Mouse (Mus musculus): Measurements from ENCODE around the gene Fbxo24. TPM values are rescaled to one million over a fixed set of nuclear protein-coding genes. Genes with fewer than 3 reads are reported as not detected.

The Fbxo24 gene
- total RNA-seq (2015; ENCODE audit: low replicate concordance) (not detected in 2 replicates), total RNA-seq (2017; ENCODE audit: low replicate concordance) (not detected in 2 replicates)

GRCm38 (mm10) chr5:137628498-137629305 lies at the start of gene Fbxo24, which contains the start of the genes Lrch4 and Gm20605:
Gene Fbxo24 (minus strand): TSS chr5:137629002.
Gene Lrch4 (plus strand): TSS chr5:137629121.
Gene Gm20605 (plus strand): TSS chr5:137629175.
- ATAC-seq (replicated peaks; ENCODE audit: low FRiP score, poor library complexity, severe bottlenecking), result peak; percentile 90

DNA sequence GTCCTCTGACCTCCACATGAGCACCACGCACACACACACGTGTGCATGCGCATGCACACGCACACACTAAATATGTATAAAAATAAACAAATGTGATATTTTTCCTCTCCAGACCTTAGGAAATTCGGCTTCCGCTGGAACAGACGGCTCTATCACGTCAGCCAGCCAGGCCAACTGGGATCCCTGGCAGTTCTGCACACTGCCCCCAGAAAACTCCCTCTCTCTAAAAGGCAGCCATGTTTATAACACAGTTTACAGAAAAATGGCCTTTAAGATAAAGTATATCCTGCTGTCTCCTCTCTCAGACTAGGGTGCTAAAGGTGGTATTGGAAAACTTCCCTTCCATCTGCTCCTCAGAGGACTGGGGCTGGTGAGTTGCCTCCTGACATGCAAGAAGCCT lies 49.1 kb upstream of the Fbxo24 start:
- no peak for ATAC-seq (replicated peaks; ENCODE audit: low FRiP score, poor library complexity, severe bottlenecking)

GRCm38 (mm10) chr5:137674786-137675185 lies 46.0 kb upstream of the Fbxo24 start:
- ATAC-seq (replicated peaks; ENCODE audit: low FRiP score, poor library complexity, severe bottlenecking), result no peak

GRCm38 (mm10) chr5:137673015-137673414 lies 44.2 kb upstream of the Fbxo24 start:
- ATAC-seq (replicated peaks; ENCODE audit: low FRiP score, poor library complexity, severe bottlenecking), result peak; percentile 76

DNA sequence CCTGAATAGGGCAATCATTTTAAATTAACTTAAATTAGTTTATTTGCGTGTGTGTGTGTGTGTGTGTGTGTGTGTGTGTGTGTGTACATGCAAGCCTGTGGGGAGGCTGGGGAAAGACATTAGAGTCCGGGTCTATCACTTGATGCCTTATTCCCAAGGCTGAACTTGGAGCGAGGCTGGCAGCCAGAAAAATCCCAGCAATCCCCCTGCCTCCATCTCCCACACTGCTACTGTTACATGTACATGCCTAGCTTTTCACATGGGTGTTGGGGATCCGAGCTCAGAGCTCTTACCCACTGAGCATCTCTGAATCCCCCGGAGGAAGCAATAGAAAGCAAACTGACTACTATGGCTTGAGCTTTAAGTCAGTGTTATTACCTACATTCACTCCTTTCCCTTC lies 43.6 kb upstream of the Fbxo24 start:
- ATAC-seq (replicated peaks; ENCODE audit: low FRiP score, poor library complexity, severe bottlenecking), result no peak

- ATAC-seq (replicated peaks; ENCODE audit: low FRiP score, poor library complexity, severe bottlenecking), result peak; percentile 37; the same call in 1 of the 2 replicates
These were observed 42.8 kb upstream of the Fbxo24 start for GRCm38 (mm10) chr5:137671443-137672240.

DNA sequence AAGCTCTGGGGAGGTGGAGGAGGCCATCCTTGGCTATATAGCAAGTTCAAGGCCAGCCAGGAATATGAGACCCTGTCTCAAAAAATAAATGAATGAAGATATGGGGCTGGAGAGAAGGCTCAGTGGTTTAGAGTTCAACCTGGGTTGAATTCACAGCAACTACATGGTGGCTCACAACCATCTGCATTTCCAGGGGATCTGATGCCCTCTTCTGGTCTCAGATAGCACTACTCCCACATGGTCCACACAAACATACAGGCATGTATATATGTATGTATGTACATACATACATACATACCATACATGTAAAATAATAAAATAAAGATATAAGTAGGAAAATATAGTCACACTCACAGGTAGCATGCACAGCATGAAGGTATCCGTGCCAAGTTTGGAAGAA lies 41.4 kb upstream of the Fbxo24 start:
- peak; percentile 56; the same call in 1 of the 2 replicates for ATAC-seq (replicated peaks; ENCODE audit: low FRiP score, poor library complexity, severe bottlenecking)

DNA sequence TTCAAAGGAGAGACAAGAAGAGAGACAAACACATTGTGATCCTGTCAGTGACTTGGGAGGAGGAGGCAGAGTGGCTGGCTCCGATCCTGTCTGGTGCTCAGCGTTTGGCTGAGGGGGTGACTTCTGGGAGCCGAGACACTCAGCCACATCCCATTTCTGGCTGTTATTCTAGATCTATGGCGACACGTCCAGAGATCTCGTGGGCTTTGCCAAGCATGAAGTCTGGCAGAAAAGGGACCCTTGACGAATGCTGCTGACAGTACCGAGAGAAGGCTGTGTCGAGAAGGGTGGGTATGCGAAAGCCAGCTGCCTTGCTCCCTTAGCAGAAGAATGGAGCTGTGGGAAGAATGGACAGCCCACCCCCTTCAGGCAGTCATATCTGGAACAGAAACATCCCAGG lies 40.2 kb upstream of the Fbxo24 start:
- no peak for ATAC-seq (replicated peaks; ENCODE audit: low FRiP score, poor library complexity, severe bottlenecking)

- ATAC-seq (replicated peaks; ENCODE audit: low FRiP score, poor library complexity, severe bottlenecking), result no peak
These were observed 34.3 kb upstream of the Fbxo24 start for GRCm38 (mm10) chr5:137663057-137663456.

DNA sequence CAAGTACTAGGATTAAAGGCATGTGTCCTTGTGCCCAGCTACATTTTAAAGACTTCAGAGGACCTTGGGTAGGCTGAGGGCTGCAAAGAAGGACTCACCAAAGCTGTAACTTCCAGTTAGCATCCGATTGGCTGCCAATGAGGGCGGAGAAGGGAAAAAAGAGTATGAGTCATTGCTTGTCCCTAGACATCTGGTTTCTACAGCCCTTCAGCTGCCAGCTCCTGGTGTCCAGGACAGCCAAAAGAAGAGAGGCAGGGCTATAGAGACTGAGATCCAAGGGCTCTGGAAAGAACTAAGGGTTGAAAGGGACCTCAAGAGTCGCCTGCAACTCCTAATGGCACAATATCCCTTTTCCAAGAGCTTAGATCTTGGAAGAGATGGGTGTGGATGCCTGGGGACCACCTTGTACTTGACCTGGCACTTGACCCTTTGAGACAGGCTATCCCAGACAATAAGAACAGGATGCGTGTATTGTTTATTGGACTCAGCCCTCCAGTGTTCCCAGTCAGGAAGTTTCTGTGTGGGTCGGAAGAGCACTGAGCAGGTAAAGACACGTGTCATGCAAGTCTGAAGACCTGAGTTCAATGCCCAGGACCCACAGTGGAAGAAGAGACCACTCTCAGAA lies 31.4 kb upstream of the Fbxo24 start:
- no peak for ATAC-seq (replicated peaks; ENCODE audit: low FRiP score, poor library complexity, severe bottlenecking)

DNA sequence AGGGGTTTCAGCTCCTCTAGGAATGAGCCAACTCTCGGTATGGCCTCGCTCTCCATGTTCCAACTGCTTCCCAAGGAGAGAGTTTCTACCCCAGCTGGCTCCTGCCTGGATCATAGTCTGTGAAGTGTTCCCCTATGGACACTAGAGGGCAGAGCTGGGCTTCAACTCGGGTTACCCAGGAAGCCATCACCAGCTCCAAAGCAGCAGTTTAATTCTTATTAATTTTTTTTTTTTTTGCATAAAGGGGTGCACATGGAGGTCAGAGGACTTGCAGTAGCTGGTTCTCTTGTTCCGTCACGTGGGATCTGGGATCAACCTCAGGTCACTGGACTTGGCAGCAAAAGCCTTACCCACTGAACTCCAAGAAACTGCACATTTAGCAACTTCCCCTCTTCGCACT lies 28.2 kb upstream of the Fbxo24 start:
- peak; percentile 76 for ATAC-seq (replicated peaks; ENCODE audit: low FRiP score, poor library complexity, severe bottlenecking)

GRCm38 (mm10) chr5:137654746-137655145 lies 25.9 kb upstream of the Fbxo24 start:
- ATAC-seq (replicated peaks; ENCODE audit: low FRiP score, poor library complexity, severe bottlenecking), result 0 out of 2 replicates have a peak, but pooled peaks have one; percentile 14

GRCm38 (mm10) chr5:137653366-137653765 lies 24.6 kb upstream of the Fbxo24 start:
- ATAC-seq (replicated peaks; ENCODE audit: low FRiP score, poor library complexity, severe bottlenecking), result no peak

GRCm38 (mm10) chr5:137652474-137652873 lies 23.7 kb upstream of the Fbxo24 start:
- ATAC-seq (replicated peaks; ENCODE audit: low FRiP score, poor library complexity, severe bottlenecking), result peak; percentile 60

DNA sequence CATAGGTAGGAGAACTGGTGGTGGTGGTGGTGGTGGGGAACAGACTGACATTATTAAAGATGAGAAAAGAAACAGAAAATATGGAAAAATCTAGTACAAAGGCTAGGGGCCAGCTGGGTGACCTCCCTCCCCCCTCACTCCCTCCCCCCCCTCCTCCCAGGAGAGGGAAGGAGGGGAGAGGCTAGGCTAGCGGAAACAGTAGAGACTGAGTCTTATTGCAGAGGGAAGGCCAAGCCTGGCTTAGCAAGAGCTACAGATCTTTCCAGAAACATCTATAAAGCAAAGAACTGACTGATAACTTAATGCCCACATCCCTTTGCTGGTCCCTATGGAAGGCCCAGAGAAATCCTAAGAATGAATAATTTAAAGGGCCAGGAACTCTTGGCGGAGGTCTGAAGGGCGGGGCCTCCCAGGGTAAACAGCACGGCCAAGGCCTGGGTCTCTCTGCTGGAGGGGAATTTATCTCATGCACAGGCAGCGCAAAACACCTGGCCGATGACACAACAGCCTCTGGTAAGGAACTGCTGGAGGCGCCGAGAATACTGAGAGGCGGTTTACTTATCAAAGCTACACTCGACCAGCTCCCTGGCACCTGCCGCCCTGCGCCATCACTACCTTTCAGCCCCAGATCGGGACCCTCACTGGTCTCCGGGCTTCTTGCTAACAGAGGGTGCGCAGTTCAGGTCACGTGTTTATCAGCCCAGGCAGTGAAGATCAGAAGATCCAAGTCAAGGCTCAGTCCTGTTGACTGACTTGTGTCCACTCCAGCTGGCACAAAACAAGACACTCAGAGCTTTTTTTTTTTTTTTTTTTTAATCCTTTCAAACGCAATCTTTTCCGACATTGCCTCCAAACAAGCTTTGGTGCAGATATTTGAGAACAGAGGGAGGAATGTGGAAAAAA lies 21.1 kb upstream of the Fbxo24 start:
- no peak for ATAC-seq (replicated peaks; ENCODE audit: low FRiP score, poor library complexity, severe bottlenecking)

- no peak for ATAC-seq (replicated peaks; ENCODE audit: low FRiP score, poor library complexity, severe bottlenecking)
These were observed 20.4 kb upstream of the Fbxo24 start for GRCm38 (mm10) chr5:137649251-137649650.

GRCm38 (mm10) chr5:137647827-137648601 lies 19.2 kb upstream of the Fbxo24 start:
- ATAC-seq (replicated peaks; ENCODE audit: low FRiP score, poor library complexity, severe bottlenecking), result no peak

- no peak for ATAC-seq (replicated peaks; ENCODE audit: low FRiP score, poor library complexity, severe bottlenecking)
These were observed 16.9 kb upstream of the Fbxo24 start, which contains the start of gene Irs3 for GRCm38 (mm10) chr5:137645652-137646091. Gene Irs3 (minus strand): TSS chr5:137645714.

All from erythroblast, adult 5-6 weeks (primary cell).